Mouse (Mus musculus) kidney, adult 2 months (tissue): ENCODE data around the gene Psph. TPM values are rescaled to one million over a fixed set of nuclear protein-coding genes. Genes with fewer than 3 reads are reported as not detected.
A peak's percentile ranks its signal among the peaks of the same experiment; 100 is the strongest.
"Not testable (repeated sequence)": the region's sequence is repeated elsewhere in the genome, so short reads cannot be mapped to it uniquely, and the experiment has no call there.

Source experiments
- DNase-seq: peaks from one replicate; pipeline ENCODE4 v3.0.0; 2021
- H3K27ac ChIP-seq: fragments of 200-500 bp; 2 replicates; pipeline ENCODE4 v1.5.1; 2012; ENCODE audit warnings: low read depth, low read length, control low read depth, inconsistent platforms; ENCODE audit not compliant: insufficient read depth
- H3K27me3 ChIP-seq: fragments of 200-500 bp; replicated peaks from 2 replicates; pipeline ENCODE4 v1.6.1; 2012; ENCODE audit warnings: mild to moderate bottlenecking, moderate library complexity, low read length, inconsistent platforms; ENCODE audit not compliant: control insufficient read depth, insufficient read depth
- H3K36me3 ChIP-seq: fragments of 200-500 bp; 2 replicates; pipeline ENCODE4 v1.6.1; 2012; ENCODE audit warnings: mild to moderate bottlenecking, moderate library complexity, low read length, inconsistent platforms; ENCODE audit not compliant: control insufficient read depth, insufficient read depth
- H3K4me1 ChIP-seq: fragments of 200-500 bp; 2 replicates; pipeline ENCODE4 v1.6.1; 2011; ENCODE audit warnings: low read length; ENCODE audit not compliant: control insufficient read depth, insufficient read depth
- H3K4me3 ChIP-seq: fragments of 200-500 bp; 2 replicates; pipeline ENCODE4 v1.5.1; 2011; ENCODE audit warnings: mild to moderate bottlenecking, low read depth, low read length, control low read depth; ENCODE audit not compliant: insufficient read depth
- CTCF ChIP-seq: fragments of 200-500 bp; conservative IDR thresholded peaks from 2 replicates; pipeline ENCODE4 v1.5.1; 2011; ENCODE audit warnings: low read depth, mild to moderate bottlenecking, control low read depth, low read length, moderate library complexity, mixed read lengths; ENCODE audit not compliant: insufficient read depth, insufficient read length
- POLR2A ChIP-seq: fragments of 200-500 bp; IDR thresholded peaks from one replicate; pipeline ENCODE4 v1.6.1; 2011; ENCODE audit warnings: low read depth, low read length, control low read depth
- WGBS: fragments of 180-500 bp; shearing (Covaris S2); methylation state at CpG from one replicate; pipeline ENCODE4 v1.1.7; 2018; 5-methylcytosine and 5-hydroxymethylcytosine counted together
- polyA plus RNA-seq: library from polyadenylated mRNA; depleted of rRNA; stranded (reverse); fragments of >200 nt; gene quantifications from 2 replicates; pipeline ENCODE4 v1.2.3, GENCODE M21; 2012; rRNA removed

Psph gene
- 37.6 and 42.8 TPM in 2 replicates for polyA plus RNA-seq

DNA sequence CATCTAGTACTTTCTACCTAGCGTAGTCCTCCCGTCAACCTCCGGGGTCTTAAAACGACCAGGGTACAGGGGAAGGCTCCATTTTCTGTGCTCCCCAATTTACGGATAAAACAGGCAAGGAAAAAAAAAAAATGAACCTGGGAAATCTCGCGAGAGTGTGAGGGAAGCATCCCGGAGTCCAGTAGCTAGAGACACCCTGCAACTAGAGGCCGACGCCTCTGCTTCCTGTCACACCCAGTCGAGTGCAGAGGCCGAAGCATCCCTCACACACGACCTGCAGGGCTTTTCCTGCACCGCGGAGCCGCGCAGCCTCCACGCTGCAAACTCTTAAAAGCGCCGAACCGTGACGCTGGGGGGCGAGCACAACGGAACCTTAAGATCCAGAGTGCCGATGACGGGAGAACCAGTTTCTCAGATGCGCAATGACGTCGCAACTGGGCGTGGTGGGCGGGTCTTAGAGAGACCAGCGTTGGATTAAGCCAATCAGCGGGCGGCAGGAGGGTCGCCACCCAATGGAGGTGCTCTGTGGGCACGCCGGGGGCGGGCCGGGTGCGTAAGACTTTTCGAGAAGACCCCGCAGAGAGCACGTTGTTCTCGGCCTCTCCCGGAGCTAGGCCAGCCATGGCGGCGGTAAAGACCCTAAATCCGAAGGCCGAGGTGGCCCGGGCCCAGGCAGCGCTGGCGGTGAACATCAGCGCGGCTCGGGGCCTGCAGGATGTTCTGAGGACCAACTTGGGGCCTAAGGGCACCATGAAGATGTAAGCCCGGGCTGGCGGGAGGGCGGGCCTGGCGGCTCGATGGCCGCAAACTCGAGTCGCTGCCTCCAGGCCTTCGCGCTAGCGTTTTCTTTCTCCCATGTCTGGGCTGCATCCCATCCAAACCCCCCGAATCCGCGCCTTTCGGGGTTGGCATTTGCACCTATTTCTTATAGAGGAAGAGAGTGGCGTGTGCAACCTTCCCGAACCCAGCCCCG is at the start of gene Psph:
Psph (minus strand) TSS at position 632 of the 973 bp plus-strand sequence.
- TF ChIP-seq POLR2A (peak; percentile 21), CTCF (no peak)
- under 1% methylated on average over 73 of the region's 73 CpGs for WGBS
- H3K27ac ChIP-seq: peak within 1 kb of the TSS; percentile 97
- H3K36me3 ChIP-seq: peaks cover 13% of the 10 kb centered on the region
- H3K4me3 ChIP-seq: peak within 1 kb of the TSS; percentile 90
- H3K4me1 ChIP-seq: no peaks in the 10 kb centered on the region; the same call in 1 of the 2 replicates
- DNase-seq: peak; percentile 98
- H3K27me3 ChIP-seq: no peaks in the 10 kb centered on the region

DNA sequence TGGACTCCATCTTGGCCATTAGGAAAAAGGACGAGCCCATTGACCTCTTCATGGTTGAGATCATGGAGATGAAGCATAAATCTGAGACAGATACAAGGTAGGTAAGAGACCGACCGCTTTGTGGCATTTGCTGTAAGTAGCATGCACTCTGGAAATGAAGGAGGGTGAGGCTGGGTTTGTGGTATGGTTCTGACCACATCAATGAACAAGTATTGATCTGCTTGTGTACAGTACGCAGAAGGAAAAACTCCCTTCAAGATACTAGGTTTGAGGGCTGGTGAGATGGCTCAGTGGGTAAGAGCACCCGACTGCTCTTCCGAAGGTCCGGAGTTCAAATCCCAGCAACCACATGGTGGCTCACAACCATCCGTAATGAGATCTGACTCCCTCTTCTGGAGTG is 3.3 kb upstream of the Psph start:
- DNase-seq, H3K27me3 ChIP-seq, H3K4me1 ChIP-seq, H3K4me3 ChIP-seq, H3K27ac ChIP-seq: not testable (repeated sequence)
- peaks cover 23% of the 10 kb centered on the region for H3K36me3 ChIP-seq
- WGBS: 88% methylated on average over 8 of the region's 8 CpGs

DNA sequence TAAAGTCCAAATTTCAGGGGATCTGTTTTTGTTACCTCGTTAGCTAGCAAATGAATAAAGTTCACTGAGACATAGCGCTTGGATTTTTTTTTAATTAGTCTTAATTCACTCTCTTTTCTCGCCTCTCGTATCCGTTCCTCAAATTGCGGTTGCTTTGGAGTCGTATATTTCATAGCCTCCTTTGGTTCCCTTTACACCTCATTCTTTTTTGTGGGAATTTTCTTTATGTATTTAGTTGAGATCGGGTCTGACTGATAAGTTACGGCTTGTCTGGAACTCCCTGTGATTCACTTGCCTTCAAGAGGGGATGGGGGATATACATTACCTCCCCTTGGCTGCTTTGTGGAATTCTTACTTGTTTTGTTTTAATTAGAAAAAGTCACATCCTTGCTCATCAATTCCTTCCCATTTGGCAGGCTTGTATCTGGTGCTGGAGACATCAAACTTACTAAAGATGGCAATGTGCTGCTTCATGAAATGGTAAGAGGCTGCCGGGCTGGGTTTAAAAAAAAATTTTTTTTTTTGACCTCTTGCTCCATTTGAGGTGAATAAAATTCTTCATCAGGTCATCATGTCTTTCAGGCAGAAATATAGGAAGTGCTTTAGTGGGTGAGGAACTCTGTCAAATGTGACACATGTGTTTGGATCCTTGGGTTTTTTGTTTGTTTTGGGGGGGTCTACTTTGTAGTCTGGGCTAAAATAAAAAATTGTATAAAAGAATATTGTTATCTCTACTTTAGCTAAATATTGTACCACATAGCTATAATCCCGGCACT is 757 bp upstream of the Psph start:
- WGBS: 8% methylated on average over 11 of the region's 11 CpGs
- Histone ChIP-seq H3K4me1 (no peaks in the 10 kb centered on the region; the same call in 1 of the 2 replicates), H3K27ac (peak overlapping the region; percentile 87), H3K27me3 (no peaks in the 10 kb centered on the region), H3K4me3 (peak overlapping the region; percentile 86), H3K36me3 (peaks cover 13% of the 10 kb centered on the region)
- TF ChIP-seq CTCF (no peak), POLR2A (no peak)
- DNase-seq: no peak

DNA sequence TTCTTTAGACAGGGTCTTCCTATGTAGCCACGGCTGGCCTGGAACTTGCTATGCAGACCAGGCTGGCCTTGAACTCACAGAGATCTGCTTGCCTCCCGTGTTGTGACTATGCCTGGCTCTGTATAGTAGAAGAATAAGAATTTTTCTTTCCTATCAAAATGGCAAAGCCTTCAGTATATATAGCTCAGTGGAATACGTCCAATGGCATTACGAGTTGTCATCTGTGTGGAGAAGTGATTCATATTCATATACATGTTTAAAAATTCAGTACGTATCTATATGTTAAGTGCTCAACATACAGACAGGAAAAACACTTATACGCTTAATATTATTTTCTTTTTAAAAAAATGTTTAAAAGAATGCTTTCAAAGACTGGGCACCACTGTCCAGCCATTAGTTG is 1.1 kb downstream of the Psph start:
- Histone ChIP-seq H3K36me3 (peaks cover 13% of the 10 kb centered on the region), H3K27ac (0 out of 2 replicates have a peak overlapping the region, but pooled peaks have one; percentile 97), H3K4me1 (no peaks in the 10 kb centered on the region; the same call in 1 of the 2 replicates), H3K4me3 (no peak overlapping the region), H3K27me3 (no peaks in the 10 kb centered on the region)
- DNase-seq: no peak
- TF ChIP-seq CTCF (no peak), POLR2A (no peak)
- 76% methylated on average over 6 of the region's 6 CpGs for WGBS

DNA sequence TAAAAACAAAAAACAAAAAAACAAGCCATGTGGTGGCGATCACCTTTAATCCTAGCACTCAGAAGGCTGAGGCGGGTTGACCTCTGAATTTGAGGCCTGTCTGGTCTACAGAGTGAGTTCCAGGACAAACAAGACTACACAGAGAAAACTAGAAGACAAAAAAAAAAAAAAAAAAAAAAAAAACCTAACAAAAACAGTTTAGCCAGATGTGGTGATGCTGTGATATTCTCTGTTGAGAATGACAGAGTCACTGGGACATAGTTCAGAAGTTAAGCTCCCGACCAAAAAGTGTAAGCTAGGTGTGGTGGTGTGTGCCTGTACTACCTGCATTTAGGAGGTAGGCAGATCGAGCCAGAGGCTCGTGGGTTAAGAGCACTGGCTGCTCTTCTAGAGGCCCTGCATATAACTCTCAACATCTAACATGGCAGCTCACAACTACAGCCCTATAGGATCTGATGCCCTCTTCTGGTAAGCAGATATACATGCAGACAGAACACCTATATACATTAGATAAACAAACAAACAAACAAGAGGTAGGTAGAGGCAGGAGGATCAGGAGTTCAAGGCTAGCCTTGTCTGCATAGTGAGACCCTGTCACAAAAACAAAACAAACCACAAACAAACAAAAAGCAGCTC is 1.9 kb downstream of the Psph start:
- Histone ChIP-seq H3K27me3 (no peaks in the 10 kb centered on the region), H3K27ac (no peak overlapping the region), H3K4me3 (no peak overlapping the region), H3K4me1 (no peaks in the 10 kb centered on the region; the same call in 1 of the 2 replicates), H3K36me3 (peaks cover 8% of the 10 kb centered on the region)
- no peak for TF ChIP-seq CTCF
- TF ChIP-seq POLR2A: no peak
- 90% methylated on average over 5 of the region's 5 CpGs for WGBS
- no peak for DNase-seq

DNA sequence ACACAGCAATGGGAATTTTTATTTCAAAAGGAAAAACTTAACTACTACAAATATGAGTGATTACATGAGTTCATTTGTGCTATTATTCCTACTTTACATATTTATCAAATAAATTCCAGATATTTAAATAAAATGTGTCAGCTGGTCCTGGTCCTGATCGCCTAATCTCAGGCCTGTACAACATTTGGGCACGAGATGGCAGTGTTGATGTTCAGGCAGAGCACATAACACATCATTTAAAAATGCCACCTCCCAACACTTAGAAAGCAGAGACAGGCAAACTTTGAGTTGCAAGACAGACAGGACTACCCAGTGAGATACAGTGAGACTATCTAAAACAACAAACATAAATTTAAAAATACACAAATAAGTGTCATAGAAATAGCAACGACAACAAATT is 5.0 kb downstream of the Psph start:
- DNase-seq: peak; percentile 27
- H3K4me3 ChIP-seq: no peak overlapping the region
- H3K27ac ChIP-seq: no peak overlapping the region
- 25% methylated on average over 3 of the region's 3 CpGs for WGBS
- no peaks in the 10 kb centered on the region for H3K36me3 ChIP-seq
- TF ChIP-seq POLR2A (no peak), CTCF (peak; percentile 68)
- no peaks in the 10 kb centered on the region; the same call in 1 of the 2 replicates for H3K4me1 ChIP-seq
- H3K27me3 ChIP-seq: no peaks in the 10 kb centered on the region
